Comparison of ENCODE assay signal across 19 mouse cellular contexts in the genomic region with DNA sequence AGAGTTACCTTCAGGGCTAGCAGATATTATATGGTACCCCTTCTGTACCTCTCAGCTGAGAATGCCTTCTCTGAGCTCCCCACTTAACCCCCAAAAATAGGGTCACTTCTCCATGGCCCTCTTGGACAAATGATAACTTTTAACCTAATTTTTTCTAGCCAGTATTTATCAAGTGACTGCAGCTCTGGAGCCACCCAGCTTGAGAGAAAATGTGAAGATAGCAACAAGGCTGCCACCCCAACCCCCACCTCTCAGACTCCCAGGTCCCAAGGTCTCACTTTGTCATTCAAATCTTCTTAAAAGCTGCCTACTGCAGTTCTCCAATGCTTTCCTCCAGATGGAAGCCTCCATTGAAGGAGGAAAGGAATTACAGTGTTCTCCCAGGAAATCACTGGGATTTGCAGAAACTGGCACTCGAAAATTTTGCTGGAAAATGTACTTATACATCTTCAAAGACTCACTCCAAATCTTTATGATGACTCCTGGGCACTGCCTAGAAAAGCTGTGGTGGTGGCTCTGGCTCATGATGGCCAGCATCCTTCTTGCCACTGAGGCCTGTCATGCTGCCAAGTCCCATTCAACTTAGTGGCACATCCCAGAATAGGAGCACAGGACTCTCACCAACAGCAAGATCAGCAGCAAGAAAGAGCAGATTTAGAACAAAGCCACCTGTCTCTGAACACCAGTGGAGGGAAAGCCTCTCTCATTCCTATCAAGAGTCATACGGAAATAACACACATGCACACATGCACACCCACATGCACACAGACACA.
A peak's percentile ranks its signal among the peaks of the same experiment; 100 is the strongest.
DNase-seq lines count a peak whose midpoint lies in the region; ATAC-seq lines count a peak whose summit lies in the region.
"Had no signal": no experiment of that assay in that cellular context is flagged by ENCODE, and none has a peak within 500 bp of the region (broad histone marks: within the 10 kb centered on the region; RNA-seq: fewer than 3 reads in every experiment).

No protein-coding gene starts in this region.

- DNase-seq in cerebellum, postnatal 10 days = peak; percentile 61 to 75
- no peak for DNase-seq in cerebellum, adult 18-20 months
- DNase-seq in frontal cortex, postnatal 36 days (ENCODE audit: low spot score in 2 of 2) = no peak
- DNase-seq in liver (no peak), ZHBTc4 (ENCODE audit: low read depth, low spot score) (peak; percentile 38)
- no peak for DNase-seq in kidney, adult 11 months
- DNase-seq: adrenal gland, adult 2 months; adrenal gland, postnatal 36 days; B cell, adult 2 months; cerebellum, adult 11 months; gastrocnemius, postnatal 14 days; heart, postnatal 36 days had no signal

- no peak overlapping the region for H3K4me2 ChIP-seq in liver, embryonic 12.5 days
- H3K4me2 ChIP-seq: heart, embryonic 13.5 days; hindbrain, embryonic 15.5 days had no signal

- H3K27ac ChIP-seq in liver, embryonic 12.5 days = no peak overlapping the region
- H3K27ac ChIP-seq: heart, embryonic 13.5 days; hindbrain, embryonic 15.5 days had no signal

- no peaks in the 10 kb centered on the region for H3K36me3 ChIP-seq in liver, embryonic 12.5 days
- H3K36me3 ChIP-seq: heart, embryonic 13.5 days; hindbrain, embryonic 15.5 days had no signal

- WGBS in liver, embryonic 12.5 days (ENCODE audit: insufficient replicate concordance) = 55% methylated on average over 2 of the region's 2 CpGs

- peaks cover 16% of the 10 kb centered on the region for H3K4me1 ChIP-seq in liver, embryonic 12.5 days

- no peak overlapping the region for H3K4me3 ChIP-seq in liver, embryonic 12.5 days
- H3K4me3 ChIP-seq: heart, embryonic 13.5 days; hindbrain, embryonic 15.5 days had no signal

- H3K9ac ChIP-seq in liver, embryonic 12.5 days = no peak overlapping the region
- H3K9ac ChIP-seq: heart, embryonic 13.5 days; hindbrain, embryonic 15.5 days had no signal

- ATAC-seq in frontal cortex, adult (ENCODE audit: low TSS enrichment) = peak; percentile 76
- peak; percentile 59; the same call in 1 of the 2 replicates for ATAC-seq in liver, embryonic 12.5 days
- ATAC-seq: CD4-positive, CD25-positive, alpha-beta regulatory T cell, adult 4 months; forebrain, embryonic 14.5 days; intestine, postnatal 0 days had no signal

- no peaks in the 10 kb centered on the region for H3K9me3 ChIP-seq in liver, embryonic 12.5 days (replicated peaks)
- H3K9me3 ChIP-seq: heart, embryonic 13.5 days; hindbrain, embryonic 15.5 days had no signal

- H3K27me3 ChIP-seq in liver, embryonic 12.5 days (replicated peaks) = no peaks in the 10 kb centered on the region
- H3K27me3 ChIP-seq: heart, embryonic 13.5 days; hindbrain, embryonic 15.5 days had no signal

Comparison
In these comparisons a context has a peak if more than half of its experiments do, and no peak if none do; other contexts are left out.
1. DNase-seq: peak in cerebellum, postnatal 10 days (2 of 2) and ZHBTc4 (single experiment); none in cerebellum, adult 18-20 months (0 of 2), frontal cortex, postnatal 36 days (0 of 2), liver (single experiment) and kidney, adult 11 months (single experiment).